Mouse (Mus musculus): ENCODE measurements at regions not wholly inside any gene's neighbourhood (a gene's known extent, or its start where the extent isn't known, plus 50 kb on each side); places are given as distances from the start of the nearest gene placed in this dataset.

DNA sequence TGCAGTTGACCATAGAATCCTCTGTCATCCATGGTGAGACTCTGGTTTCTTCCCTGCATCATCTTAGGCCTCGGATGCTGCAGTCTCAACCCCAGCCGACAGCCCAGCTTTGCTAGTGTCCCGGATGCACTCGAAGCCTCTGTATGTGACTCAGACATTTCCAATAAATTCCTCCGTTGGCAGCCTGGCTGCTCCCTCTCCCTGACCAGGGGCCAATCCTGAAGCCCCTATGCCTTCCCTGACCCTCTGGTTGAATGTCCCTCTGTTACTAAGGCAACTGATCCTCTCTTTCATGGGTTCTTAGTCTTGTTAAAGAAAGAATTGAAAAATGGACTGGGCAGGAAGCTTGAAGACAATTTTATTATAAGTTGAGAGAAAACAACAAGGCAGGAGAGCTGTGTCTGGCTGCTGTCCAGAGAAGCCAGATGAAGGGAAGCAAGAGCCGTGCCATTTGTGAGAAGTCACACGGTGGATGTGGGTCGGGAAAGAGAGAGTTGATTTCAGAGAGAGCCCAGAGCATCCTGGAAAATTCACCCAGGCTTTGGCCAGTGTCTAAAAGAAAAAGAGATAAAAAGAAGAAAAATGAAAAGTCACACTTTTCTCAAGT, 131.2 kb downstream of the Matn1 start:
- TF ChIP-seq CTCF (IDR thresholded peaks at IDR 0.05; ENCODE audit: borderline replicate concordance, insufficient read depth, low read depth, low read length): no peak
- TF ChIP-seq POLR2A (IDR thresholded peaks at IDR 0.05; ENCODE audit: borderline replicate concordance, insufficient read depth, low read length): no peak

All from cerebellum, adult 2 months (tissue).